Mouse (Mus musculus) embryonic fibroblast, embryonic 13.5 days (primary cell): ENCODE data around the gene Lmnb2.

Experiments
- CTCF ChIP-seq: IDR thresholded peaks from 2 replicates; pipeline ENCODE4 v1.5.1; 2011; ENCODE audit warnings: mild to moderate bottlenecking, control low read depth, low read length, moderate library complexity, borderline replicate concordance; ENCODE audit not compliant: insufficient read depth
- POLR2A ChIP-seq: IDR thresholded peaks from 2 replicates; pipeline ENCODE4 v1.6.1; 2011; ENCODE audit warnings: low read depth, mild to moderate bottlenecking, control low read depth, low read length, moderate library complexity

DNA sequence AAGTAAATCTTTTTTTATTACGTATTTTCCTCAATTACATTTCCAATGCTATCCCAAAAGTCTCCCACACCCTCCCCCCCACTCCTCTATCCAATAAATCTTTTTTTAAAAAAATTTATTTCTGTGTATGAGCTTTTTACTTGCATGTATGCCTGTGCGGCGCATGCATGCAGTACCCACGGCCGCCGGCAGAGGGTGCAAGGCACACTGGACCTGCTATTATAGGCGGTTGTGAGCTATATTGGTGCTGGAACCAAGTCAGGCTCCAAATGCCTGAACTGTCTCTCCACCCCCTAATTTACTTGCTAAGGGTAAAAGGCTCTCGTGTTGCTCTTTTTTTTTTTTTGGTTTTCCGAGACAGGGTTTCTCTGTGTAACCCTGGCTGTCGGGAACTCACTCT is 36.7 kb downstream of the Lmnb2 start:
- TF ChIP-seq CTCF (peak; percentile 93), POLR2A (no peak)
